Mouse (Mus musculus): Measurements from ENCODE around the gene Prrc2a. TPM values are rescaled to one million over a fixed set of nuclear protein-coding genes. Genes with fewer than 3 reads are reported as not detected.

The Prrc2a gene
- 100 to 1,000 TPM; 248 to 251 TPM for total RNA-seq (2021)

GRCm38 (mm10) chr17:35164568-35165450 is at the start of gene Prrc2a:
Prrc2a (minus strand) TSS chr17:35164897.
- DNase-seq = peak; percentile 98

GRCm38 (mm10) chr17:35213071-35213470 is 48.4 kb upstream of the Prrc2a start:
- DNase-seq = no peak

GRCm38 (mm10) chr17:35210593-35210992 is 45.9 kb upstream of the Prrc2a start:
- DNase-seq = no peak

- DNase-seq = no peak
Measured at GRCm38 (mm10) chr17:35209785-35210535, 45.3 kb upstream of the Prrc2a start.

- DNase-seq = no peak
Measured at GRCm38 (mm10) chr17:35205380-35205769, 40.7 kb upstream of the Prrc2a start.

- DNase-seq = no peak
Measured at GRCm38 (mm10) chr17:35204494-35205379, 40.0 kb upstream of the Prrc2a start, which contains the start of gene Lta. Lta (minus strand) TSS chr17:35205351.

- DNase-seq = no peak
Measured at GRCm38 (mm10) chr17:35202442-35202841, 37.7 kb upstream of the Prrc2a start.

GRCm38 (mm10) chr17:35201787-35202186 is 37.1 kb upstream of the Prrc2a start, which contains the start of gene Tnf:
Tnf (minus strand) TSS chr17:35202007.
- peak; percentile 74 for DNase-seq

GRCm38 (mm10) chr17:35201128-35201527 is 36.4 kb upstream of the Prrc2a start:
- DNase-seq = no peak

- DNase-seq = no peak
Measured at GRCm38 (mm10) chr17:35200398-35200797, 35.7 kb upstream of the Prrc2a start.

GRCm38 (mm10) chr17:35198946-35199345 is 34.2 kb upstream of the Prrc2a start:
- DNase-seq = no peak

- DNase-seq = no peak
Measured at GRCm38 (mm10) chr17:35198029-35198428, 33.3 kb upstream of the Prrc2a start.

GRCm38 (mm10) chr17:35197126-35197525 is 32.4 kb upstream of the Prrc2a start:
- no peak for DNase-seq

- no peak for DNase-seq
Measured at GRCm38 (mm10) chr17:35196321-35196641, 31.6 kb upstream of the Prrc2a start.

GRCm38 (mm10) chr17:35195631-35196320 is 31.1 kb upstream of the Prrc2a start:
- peak; percentile 86 for DNase-seq

GRCm38 (mm10) chr17:35194844-35195630 is 30.3 kb upstream of the Prrc2a start:
- no peak for DNase-seq

- DNase-seq = no peak
Measured at GRCm38 (mm10) chr17:35193881-35194843, 29.5 kb upstream of the Prrc2a start, which contains the start of gene Ltb. Ltb (plus strand) TSS chr17:35194439.

GRCm38 (mm10) chr17:35192924-35193323 is 28.2 kb upstream of the Prrc2a start:
- DNase-seq = no peak

- DNase-seq = no peak
Measured at GRCm38 (mm10) chr17:35191723-35192122, 27.0 kb upstream of the Prrc2a start.

GRCm38 (mm10) chr17:35190096-35190495 is 25.4 kb upstream of the Prrc2a start:
- DNase-seq = no peak
